ENCODE assay signal across 8 mouse cellular contexts in genomic region chr17:35556812-35557211, GRCm38 (mm10). TPM values are rescaled to one million over a fixed set of nuclear protein-coding genes. Genes with fewer than 3 reads are reported as not detected.
DNase-seq lines count a peak whose midpoint lies in the region; ATAC-seq and TF ChIP-seq lines count a peak whose summit lies in the region.

No protein-coding gene starts in this region.

- DNase-seq in frontal cortex, postnatal 14 days (ENCODE audit: low spot score in 2 of 2), result no peak
- peak; percentile 53 for DNase-seq in right cerebral cortex, postnatal 4 days
- DNase-seq in right cerebral cortex, postnatal 10 days (ENCODE audit: low spot score in 2 of 2), result no peak
- peak in 1 of 2 experiments; percentile 59 for DNase-seq in layer of hippocampus, adult 2 months (ENCODE audit: low spot score in 2 of 2)
- peak; percentile 57 for DNase-seq in retina, postnatal 7 days (ENCODE audit: low read depth, low spot score)
- DNase-seq in spleen, adult 18-20 months, result no peak

- 0 out of 2 replicates have a peak, but pooled peaks have one; percentile 55 for ATAC-seq in frontal cortex, adult (ENCODE audit: low TSS enrichment)

- no peaks in the 10 kb centered on the region for H3K4me1 ChIP-seq in cortical plate, adult 2 months (ENCODE audit: control insufficient read depth, insufficient read depth, low read length)

- no peak overlapping the region for H3K4me3 ChIP-seq in cortical plate, adult 2 months (ENCODE audit: insufficient read depth, low read length)
- no peak overlapping the region for H3K4me3 ChIP-seq in layer of hippocampus, adult 2 months

- peak; percentile 79 for TF ChIP-seq CTCF in cortical plate, adult 2 months (IDR thresholded peaks at IDR 0.05; ENCODE audit: extremely low read depth, insufficient read depth, low read length)
- TF ChIP-seq CTCF in layer of hippocampus, adult 2 months (conservative IDR thresholded peaks at IDR 0.05), result peak; percentile 92

- TF ChIP-seq POLR2A in cortical plate, adult 2 months (IDR thresholded peaks at IDR 0.05; ENCODE audit: extremely low read depth, insufficient read depth, low read length), result no peak

- H3K27ac ChIP-seq in cortical plate, adult 2 months (ENCODE audit: insufficient read depth, low read length), result no peak overlapping the region
- H3K27ac ChIP-seq in layer of hippocampus, adult 2 months, result no peak overlapping the region

RNA-seq across cellular contexts. Expression of gene Cdsn, which starts 4.9 kb away (rescaled TPM):
- polyA plus RNA-seq in cortical plate, adult 2 months (2012; rRNA removed), result 1.8 and 1.9 TPM in 2 replicates
- under 1 TPM in 1 of 2 experiments, not detected in 1; 0.25 TPM for total RNA-seq in layer of hippocampus, adult 2 months (2021)

RNA-seq across cellular contexts. Expression of gene 2300002M23Rik, which starts 10.4 kb away (rescaled TPM):
- not detected in 2 replicates for polyA plus RNA-seq in cortical plate, adult 2 months (2012; rRNA removed)
- not detected for total RNA-seq in layer of hippocampus, adult 2 months (2021)

RNA-seq across cellular contexts. Expression of gene Psors1c2, which starts 23.8 kb away (rescaled TPM):
- 1.1 and 1.2 TPM in 2 replicates for polyA plus RNA-seq in cortical plate, adult 2 months (2012; rRNA removed)
- 1 to 10 TPM in 1 of 2 experiments, under 1 TPM in 1; 0.59 to 1.1 TPM for total RNA-seq in layer of hippocampus, adult 2 months (2021)

RNA-seq across cellular contexts. Expression of gene Cchcr1, which starts 39.9 kb away (rescaled TPM):
- 14.2 and 14.5 TPM in 2 replicates for polyA plus RNA-seq in cortical plate, adult 2 months (2012; rRNA removed)
- total RNA-seq in layer of hippocampus, adult 2 months (2021), result 10 to 100 TPM; 11.0 to 12.6 TPM

RNA-seq across cellular contexts. Expression of gene Tcf19, which starts 40.2 kb away (rescaled TPM):
- 10.3 and 11.9 TPM in 2 replicates for polyA plus RNA-seq in cortical plate, adult 2 months (2012; rRNA removed)
- total RNA-seq in layer of hippocampus, adult 2 months (2021), result 1 to 10 TPM; 4.7 to 7.2 TPM

Comparison
In these comparisons a context has a peak if more than half of its experiments do, and no peak if none do; other contexts are left out.
1. DNase-seq: peak in right cerebral cortex, postnatal 4 days (single experiment) and retina, postnatal 7 days (single experiment); none in frontal cortex, postnatal 14 days (0 of 2), right cerebral cortex, postnatal 10 days (0 of 2) and spleen, adult 18-20 months (0 of 2).